Mouse (Mus musculus) frontal cortex, postnatal 14 days (tissue): Measurements from ENCODE around the gene Cep104.

Source experiments
- DNase-seq, 2 experiments: peaks; one replicate each; pipeline ENCODE4 v3.0.0; 2022; ENCODE audit warnings: low spot score in 2 of 2

The Cep104 gene

DNA sequence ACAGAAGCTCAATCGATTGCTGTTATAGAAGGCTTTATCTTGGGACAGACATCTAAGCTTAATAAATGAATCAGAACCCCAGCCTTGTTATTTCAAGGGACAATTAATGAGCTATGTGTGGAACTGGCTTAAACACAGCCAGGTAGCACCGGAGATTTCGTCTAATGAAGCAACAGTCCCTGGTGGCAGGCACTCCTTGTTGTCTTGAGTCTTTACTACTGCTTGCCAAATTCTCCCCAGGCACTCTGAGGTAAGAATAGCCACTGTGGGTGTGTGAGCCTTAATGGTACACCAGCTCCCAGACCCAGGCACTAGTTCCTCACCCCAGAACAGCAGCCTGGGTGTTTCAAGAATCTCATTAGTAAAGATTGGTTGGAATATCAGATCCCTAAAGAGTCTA is 76.4 kb downstream of the Cep104 start:
- DNase-seq = no peak

DNA sequence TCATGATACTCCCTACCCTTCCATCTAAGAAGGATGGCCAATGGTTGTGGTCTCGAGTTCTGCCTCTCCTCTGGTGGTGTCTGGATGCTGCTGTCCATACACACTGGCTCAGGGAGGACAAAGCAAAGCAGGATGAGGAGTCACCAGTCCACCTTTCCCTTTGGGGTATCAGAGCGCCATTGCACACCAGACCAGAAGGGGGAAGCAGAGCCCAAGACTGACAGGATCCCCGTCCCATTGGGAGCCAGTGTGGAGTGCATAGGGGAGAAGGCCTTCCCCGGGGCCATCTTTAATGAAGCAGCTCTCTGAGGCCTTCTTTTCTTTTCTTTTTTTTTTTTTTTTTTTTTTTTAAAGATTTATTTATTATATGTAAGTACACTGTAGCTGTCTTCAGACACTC is 78.1 kb downstream of the Cep104 start:
- DNase-seq = no peak

DNA sequence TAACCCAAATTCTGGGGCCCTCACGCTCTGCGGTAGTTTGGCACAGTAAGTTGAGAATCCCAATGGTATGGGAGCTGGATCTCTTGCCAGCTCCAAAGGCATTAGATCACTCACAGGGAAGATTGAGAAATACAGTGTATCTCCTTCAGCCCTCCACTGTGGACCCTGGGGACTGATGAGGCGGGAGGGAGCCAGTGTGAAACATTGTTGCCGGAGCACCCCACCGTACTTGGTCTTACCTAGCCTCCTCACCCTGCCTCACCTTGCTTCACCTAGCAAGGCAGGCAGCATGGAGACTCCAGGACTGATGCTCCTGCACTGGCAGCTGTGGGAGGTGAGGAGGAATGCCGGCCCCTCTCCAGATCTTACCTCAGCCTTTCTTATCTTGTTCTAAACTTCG is 80.5 kb downstream of the Cep104 start:
- no peak for DNase-seq

DNA sequence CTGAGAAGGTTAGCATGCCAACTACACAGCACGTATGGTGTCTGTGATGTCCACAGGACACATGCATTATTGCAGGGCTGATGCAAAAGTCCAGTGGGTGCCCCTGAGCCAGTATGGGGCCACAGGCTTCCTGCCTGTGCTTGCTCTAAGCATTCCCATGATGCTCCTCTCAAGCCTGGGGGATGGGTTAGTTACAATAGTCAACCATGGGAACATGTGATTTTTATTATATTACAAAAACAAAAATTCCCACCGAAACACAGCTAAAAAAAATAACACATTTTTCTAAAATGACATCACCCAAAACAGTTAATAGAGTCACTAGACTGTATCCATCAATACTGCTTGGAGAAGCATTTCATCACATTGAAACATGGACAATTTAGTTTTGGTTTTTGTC is 81.1 kb downstream of the Cep104 start:
- no peak for DNase-seq

DNA sequence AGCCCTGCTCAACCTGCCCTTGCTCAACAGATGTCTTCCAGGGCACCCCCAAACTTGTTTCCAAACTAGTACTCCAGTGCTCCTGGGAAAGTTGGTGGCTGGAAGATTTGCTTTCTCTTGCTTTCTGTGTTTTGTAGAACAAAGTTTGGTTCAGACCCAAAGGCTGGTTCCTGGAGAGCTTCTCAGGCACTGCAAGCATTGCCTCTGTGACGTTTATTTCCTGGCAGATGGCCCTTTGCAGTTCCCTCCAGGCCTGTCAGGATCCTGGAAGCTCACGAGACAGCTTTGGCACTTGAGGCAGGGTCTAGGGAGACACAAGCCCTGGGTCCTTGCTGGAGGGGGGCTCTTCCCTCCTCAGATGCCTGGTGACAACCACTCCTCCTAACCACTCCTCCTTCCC is 81.7 kb downstream of the Cep104 start:
- no peak for DNase-seq

DNA sequence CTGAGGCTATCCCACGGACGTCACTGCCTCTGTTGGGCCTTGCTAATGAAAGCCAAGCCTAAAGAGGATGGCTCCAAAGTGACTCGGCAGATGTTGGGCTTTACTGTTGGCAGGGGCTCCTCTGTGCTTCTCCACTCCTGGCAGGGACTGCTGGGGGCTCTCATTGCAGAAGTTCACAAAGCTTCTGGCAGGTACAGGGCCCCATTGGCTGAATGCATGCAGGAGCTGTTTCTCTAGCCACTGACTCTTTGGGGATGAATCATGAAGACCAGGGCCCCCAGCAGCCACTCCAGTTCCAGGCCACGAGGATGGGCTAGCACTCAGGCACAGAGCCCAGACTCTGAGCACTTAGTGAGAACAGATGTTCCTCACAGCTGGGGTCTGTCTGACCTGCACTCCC is 82.7 kb downstream of the Cep104 start:
- no peak for DNase-seq
